Comparison of ENCODE assay signal across 9 mouse cellular contexts in genomic region chr15:80081801-80082546, GRCm38 (mm10). TPM values are rescaled to one million over a fixed set of nuclear protein-coding genes. Genes with fewer than 3 reads are reported as not detected.
DNase-seq lines count a peak whose midpoint lies in the region; ATAC-seq and TF ChIP-seq lines count a peak whose summit lies in the region.
"Had no signal": no experiment of that assay in that cellular context is flagged by ENCODE, and none has a peak within 500 bp of the region (broad histone marks: within the 10 kb centered on the region; RNA-seq: fewer than 3 reads in every experiment).

No protein-coding gene starts in this region.

- peak overlapping the region; percentile 90 for H3K9ac ChIP-seq in forebrain, embryonic 13.5 days
- peak overlapping the region; percentile 90 for H3K9ac ChIP-seq in liver, embryonic 16.5 days (ENCODE audit: low read depth, low read length)

- peak overlapping the region; percentile 85 for H3K4me2 ChIP-seq in forebrain, embryonic 13.5 days
- peak overlapping the region; percentile 76 for H3K4me2 ChIP-seq in liver, embryonic 16.5 days (ENCODE audit: low read depth, low read length)

- ATAC-seq in G1E (ENCODE audit: extremely low read depth, insufficient number of reproducible peaks, low FRiP score, poor library complexity, severe bottlenecking) = no peak
- no peak for ATAC-seq in forebrain, embryonic 13.5 days
- no peak for ATAC-seq in liver, embryonic 16.5 days (ENCODE audit: low read depth)
- ATAC-seq: Patski had no signal

- no peak for TF ChIP-seq CTCF in G1E (IDR thresholded peaks at IDR 0.05; ENCODE audit: low read depth, low read length)

- H3K4me1 ChIP-seq in heart, embryonic 10.5 days = peaks cover 19% of the 10 kb centered on the region
- H3K4me1 ChIP-seq in G1E (ENCODE audit: insufficient read depth, low read depth, low read length) = peaks cover 31% of the 10 kb centered on the region
- peaks cover 31% of the 10 kb centered on the region for H3K4me1 ChIP-seq in forebrain, embryonic 13.5 days
- H3K4me1 ChIP-seq in liver, embryonic 16.5 days (ENCODE audit: control insufficient read depth, low read depth, low read length) = peaks cover 34% of the 10 kb centered on the region

- H3K27me3 ChIP-seq in heart, embryonic 10.5 days (ENCODE audit: insufficient read depth, poor library complexity, severe bottlenecking) = no peaks in the 10 kb centered on the region
- no peaks in the 10 kb centered on the region for H3K27me3 ChIP-seq in G1E (ENCODE audit: insufficient read depth, low read length)
- H3K27me3 ChIP-seq in forebrain, embryonic 13.5 days = no peaks in the 10 kb centered on the region
- no peaks in the 10 kb centered on the region for H3K27me3 ChIP-seq in liver, embryonic 16.5 days (ENCODE audit: control insufficient read depth, insufficient read depth, low read depth, low read length)
- H3K27me3 ChIP-seq: Patski had no signal

- no peak for DNase-seq in heart, embryonic 10.5 days (ENCODE audit: low spot score)
- no peak for DNase-seq in heart, postnatal 4 days
- no peak for DNase-seq in G1E (ENCODE audit: low spot score)
- no peak for DNase-seq in layer of hippocampus, adult 9-10 months (ENCODE audit: low spot score)
- DNase-seq in right cerebral cortex, adult 2 months (ENCODE audit: low spot score in 2 of 2) = no peak
- DNase-seq in lung, postnatal 25 days (ENCODE audit: low spot score) = no peak

- H3K36me3 ChIP-seq in heart, embryonic 10.5 days = peaks cover 54% of the 10 kb centered on the region
- H3K36me3 ChIP-seq in G1E (replicated peaks) = peaks cover 60% of the 10 kb centered on the region
- peaks cover 52% of the 10 kb centered on the region for H3K36me3 ChIP-seq in forebrain, embryonic 13.5 days (ENCODE audit: poor library complexity, severe bottlenecking)
- peaks cover 52% of the 10 kb centered on the region for H3K36me3 ChIP-seq in liver, embryonic 16.5 days (ENCODE audit: control insufficient read depth, insufficient read depth)

- H3K9me3 ChIP-seq in heart, embryonic 10.5 days = no peaks in the 10 kb centered on the region
- no peaks in the 10 kb centered on the region; the same call in 1 of the 2 replicates for H3K9me3 ChIP-seq in G1E (replicated peaks)
- H3K9me3 ChIP-seq in forebrain, embryonic 13.5 days (replicated peaks) = 0 out of 2 replicates have a peak, but pooled peaks cover 4% of the 10 kb centered on the region
- H3K9me3 ChIP-seq in liver, embryonic 16.5 days (replicated peaks; ENCODE audit: control insufficient read depth, low read length) = 0 out of 2 replicates have a peak, but pooled peaks cover 4% of the 10 kb centered on the region

- 7% methylated on average over 11 of the region's 11 CpGs for WGBS in heart, embryonic 10.5 days
- WGBS in forebrain, embryonic 13.5 days = 7% methylated on average over 11 of the region's 11 CpGs
- 3% methylated on average over 11 of the region's 11 CpGs for WGBS in liver, embryonic 16.5 days (ENCODE audit: insufficient replicate concordance)

- H3K27ac ChIP-seq in heart, embryonic 10.5 days = peak overlapping the region; percentile 95
- H3K27ac ChIP-seq in forebrain, embryonic 13.5 days = peak overlapping the region; percentile 81; the same call in 1 of the 2 replicates
- H3K27ac ChIP-seq in liver, embryonic 16.5 days (ENCODE audit: low read length) = peak overlapping the region; percentile 89

- H3K4me3 ChIP-seq in heart, embryonic 10.5 days = peak overlapping the region; percentile 81
- H3K4me3 ChIP-seq in G1E (ENCODE audit: low read depth, low read length) = peak overlapping the region; percentile 85
- H3K4me3 ChIP-seq in forebrain, embryonic 13.5 days = peak overlapping the region; percentile 80
- H3K4me3 ChIP-seq in liver, embryonic 16.5 days (ENCODE audit: low read depth, low read length) = peak overlapping the region; percentile 88

RNA-seq across cellular contexts. Expression of gene Syngr1, which starts 9.2 kb away (rescaled TPM):
- 6.7 and 11.6 TPM in 2 replicates for polyA plus RNA-seq in heart, embryonic 10.5 days (2016; fragmentation: Nextera tagmentation; extraction: Ambion mirVana)
- total RNA-seq in heart, postnatal 4 days (2021) = 10 to 100 TPM; 73.4 to 86.0 TPM
- 41.4 and 44.2 TPM in 2 replicates for total RNA-seq in G1E (2014; fragmentation: Nextera tagmentation)
- total RNA-seq in G1E (2017) = 74.6 and 96.9 TPM in 2 replicates
- polyA plus RNA-seq in G1E (2012) = 86.9 and 89.8 TPM in 2 replicates
- 21.5 and 22.8 TPM in 2 replicates for polyA plus RNA-seq in forebrain, embryonic 13.5 days (2015; fragmentation: Nextera tagmentation; extraction: Ambion mirVana)
- polyA plus RNA-seq in liver, embryonic 16.5 days (2015; fragmentation: Nextera tagmentation; extraction: Ambion mirVana) = 11.3 and 12.7 TPM in 2 replicates

RNA-seq across cellular contexts. Expression of gene Rpl3, which starts 9.7 kb away (rescaled TPM):
- 770 and 980 TPM in 2 replicates for polyA plus RNA-seq in heart, embryonic 10.5 days (2016; fragmentation: Nextera tagmentation; extraction: Ambion mirVana)
- 100 to 1,000 TPM; 591 to 607 TPM for total RNA-seq in heart, postnatal 4 days (2021)
- total RNA-seq in G1E (2014; fragmentation: Nextera tagmentation) (1,019 and 1,021 TPM in 2 replicates), G1E (2017) (1,569 and 1,698 TPM in 2 replicates)
- 114 and 176 TPM in 2 replicates for polyA plus RNA-seq in G1E (2012)
- 733 and 735 TPM in 2 replicates for polyA plus RNA-seq in forebrain, embryonic 13.5 days (2015; fragmentation: Nextera tagmentation; extraction: Ambion mirVana)
- 481 and 545 TPM in 2 replicates for polyA plus RNA-seq in liver, embryonic 16.5 days (2015; fragmentation: Nextera tagmentation; extraction: Ambion mirVana)

RNA-seq across cellular contexts. Expression of gene Tab1, which starts 51.0 kb away (rescaled TPM):
- polyA plus RNA-seq in heart, embryonic 10.5 days (2016; fragmentation: Nextera tagmentation; extraction: Ambion mirVana) = 34.2 and 38.1 TPM in 2 replicates
- total RNA-seq in heart, postnatal 4 days (2021) = 10 to 100 TPM; 36.5 to 37.0 TPM
- 19.0 and 27.2 TPM in 2 replicates for total RNA-seq in G1E (2014; fragmentation: Nextera tagmentation)
- total RNA-seq in G1E (2017) = 22.3 and 25.0 TPM in 2 replicates
- polyA plus RNA-seq in G1E (2012) = 23.6 and 29.1 TPM in 2 replicates
- polyA plus RNA-seq in forebrain, embryonic 13.5 days (2015; fragmentation: Nextera tagmentation; extraction: Ambion mirVana) = 36.6 and 42.4 TPM in 2 replicates
- polyA plus RNA-seq in liver, embryonic 16.5 days (2015; fragmentation: Nextera tagmentation; extraction: Ambion mirVana) = 11.3 and 12.2 TPM in 2 replicates
